Mouse (Mus musculus) embryonic facial prominence, embryonic 11.5 days (tissue): ENCODE measurements around the gene Olfr533. TPM values are rescaled to one million over a fixed set of nuclear protein-coding genes. Genes with fewer than 3 reads are reported as not detected.
"Not testable (repeated sequence)": the region's sequence is repeated elsewhere in the genome, so short reads cannot be mapped to it uniquely, and the experiment has no call there.

Experiments
- ATAC-seq: fragments of 200-750 bp; cut with Nextera tagmentation; replicated peaks from 2 replicates; pipeline ENCODE4 v1.8.0; 2017; ENCODE audit warnings: low read depth; ENCODE audit not compliant: insufficient number of reproducible peaks, low FRiP score, low TSS enrichment
- DNase-seq: peaks from one replicate; pipeline ENCODE4 v3.0.0-alpha.2; 2015; ENCODE audit warnings: low spot score
- H3K27ac ChIP-seq: fragments of 300-500 bp; sonication (generic); replicated peaks from 2 replicates; pipeline ENCODE4 v1.5.1; 2014; ENCODE audit warnings: mild to moderate bottlenecking, low read depth, low read length, control low read depth
- H3K27me3 ChIP-seq: fragments of 300-500 bp; sonication (generic); 2 replicates; pipeline ENCODE4 v1.6.1; 2014; ENCODE audit warnings: mild to moderate bottlenecking, low read length, moderate library complexity, mixed read lengths; ENCODE audit not compliant: control insufficient read depth, insufficient read depth
- H3K36me3 ChIP-seq: fragments of 300-500 bp; sonication (generic); replicated peaks from 2 replicates; pipeline ENCODE4 v1.6.1; 2014; ENCODE audit warnings: low read depth, mild to moderate bottlenecking, low read length, moderate library complexity, mixed read lengths; ENCODE audit not compliant: control insufficient read depth, insufficient read depth
- H3K4me1 ChIP-seq: fragments of 300-500 bp; sonication (generic); 2 replicates; pipeline ENCODE4 v1.6.1; 2014; ENCODE audit warnings: low read length, mixed read lengths; ENCODE audit not compliant: control insufficient read depth, insufficient read depth
- H3K4me2 ChIP-seq: fragments of 300-500 bp; sonication (generic); 2 replicates; pipeline ENCODE4 v1.6.1; 2014; ENCODE audit warnings: low read depth, mild to moderate bottlenecking, control low read depth, low read length, moderate library complexity
- H3K4me3 ChIP-seq: fragments of 300-500 bp; sonication (generic); 2 replicates; pipeline ENCODE4 v1.5.1; 2014; ENCODE audit warnings: low read depth, low read length, control low read depth
- H3K9ac ChIP-seq: fragments of 300-500 bp; sonication (generic); replicated peaks from 2 replicates; pipeline ENCODE4 v1.6.1; 2014; ENCODE audit warnings: mild to moderate bottlenecking, control low read depth, low read length
- H3K9me3 ChIP-seq: fragments of 300-500 bp; sonication (generic); replicated peaks from 2 replicates; pipeline ENCODE4 v1.6.1; 2016; ENCODE audit warnings: mild to moderate bottlenecking, low read length, inconsistent platforms, mixed read lengths; ENCODE audit not compliant: control insufficient read depth
- WGBS: fragments of 180-500 bp; shearing (Covaris S2); extraction: QIAGEN DNeasy Blood & Tissue Kit; methylation state at CpG from one replicate; pipeline ENCODE4 v1.1.7; 2014; 5-methylcytosine and 5-hydroxymethylcytosine counted together
- polyA plus RNA-seq: library from polyadenylated mRNA; unstranded; fragments of >200 nt; fragmentation: Nextera tagmentation; extraction: Ambion mirVana; gene quantifications from 2 replicates; pipeline ENCODE4 v1.2.1, GENCODE M21; 2014

Olfr533 gene
- polyA plus RNA-seq, 1 experiment from 2014 or later = not detected

DNA sequence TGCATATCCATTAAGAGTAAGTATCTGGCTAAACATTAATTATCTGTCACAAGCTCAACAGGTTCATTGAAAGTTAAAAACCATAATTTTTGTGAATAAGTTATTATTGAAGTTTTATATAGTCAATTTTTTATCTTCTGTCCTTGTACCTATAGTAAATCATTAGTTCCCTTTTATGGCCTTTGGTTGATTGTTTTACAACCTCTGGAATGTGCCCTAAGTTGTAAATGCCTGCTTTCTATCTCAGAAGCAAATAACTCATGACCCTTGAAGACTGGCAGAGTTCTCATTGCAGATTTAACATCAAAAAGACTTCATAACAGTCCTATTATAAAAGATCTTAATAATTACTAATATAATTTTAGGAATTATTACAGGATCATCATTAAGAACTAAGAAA lies 31.5 kb downstream of the Olfr533 start:
- no peak overlapping the region for H3K27ac ChIP-seq
- no peak overlapping the region for H3K9ac ChIP-seq
- H3K4me2 ChIP-seq = no peak overlapping the region
- no peaks in the 10 kb centered on the region for H3K9me3 ChIP-seq
- no peak overlapping the region for H3K4me3 ChIP-seq
- no peaks in the 10 kb centered on the region for H3K27me3 ChIP-seq
- ATAC-seq (no peak), DNase-seq (no peak)
- H3K4me1 ChIP-seq = no peaks in the 10 kb centered on the region
- H3K36me3 ChIP-seq = no peaks in the 10 kb centered on the region

DNA sequence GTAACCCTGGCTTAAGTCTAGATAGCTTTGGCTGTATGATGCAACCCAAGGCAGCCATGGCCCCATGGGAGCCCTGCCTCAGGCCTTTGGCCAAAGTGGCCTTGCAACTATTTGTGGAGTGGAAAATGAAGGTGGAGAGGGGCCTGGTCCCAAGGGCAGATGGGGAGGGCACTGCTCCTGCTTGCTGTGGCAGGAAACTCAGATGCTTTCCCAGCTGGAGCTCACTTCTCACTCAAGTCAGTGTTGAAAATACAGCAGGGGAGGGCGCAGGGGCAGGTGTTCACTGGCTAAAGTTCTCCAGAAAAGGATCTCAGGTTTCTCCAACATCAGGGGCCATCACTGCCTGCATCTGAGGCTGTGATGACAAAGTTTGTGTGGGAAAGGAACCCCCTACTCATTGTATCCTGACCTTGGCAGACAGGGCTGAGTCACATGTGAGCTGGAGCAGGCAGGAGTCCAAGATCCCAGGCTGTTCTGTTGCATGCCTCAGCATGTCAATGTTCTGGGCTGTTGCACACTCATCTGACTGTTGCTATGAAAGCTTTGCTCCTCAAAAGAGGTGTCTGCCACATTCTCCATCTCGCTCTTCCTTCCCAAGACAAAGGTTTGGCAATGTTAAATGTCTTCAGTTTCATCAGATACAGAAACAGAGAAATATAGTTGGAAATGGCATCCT lies 44.3 kb downstream of the Olfr533 start, which contains the start of gene Olfr536:
TSS of gene Olfr536 (minus strand) at position 51 of the 676 bp plus-strand sequence.
- DNase-seq, H3K4me1 ChIP-seq, H3K9me3 ChIP-seq, H3K27ac ChIP-seq, H3K9ac ChIP-seq, H3K4me2 ChIP-seq, H3K4me3 ChIP-seq, H3K27me3 ChIP-seq, ATAC-seq, H3K36me3 ChIP-seq: not testable (repeated sequence)
- 67% methylated on average over 1 of the region's 2 CpGs for WGBS

Other genes starting within 250 kb of the Olfr533 start
- gene Cd163l1, start 245.1 kb upstream of the Olfr533 start, polyA plus RNA-seq = not detected in 2 replicates
- gene 5830411N06Rik, start 216.1 kb upstream of the Olfr533 start, polyA plus RNA-seq = not detected in 2 replicates
- not detected in 2 replicates for gene Olfr525, start 142.5 kb upstream of the Olfr533 start, polyA plus RNA-seq
- gene Olfr527, start 129.4 kb upstream of the Olfr533 start, polyA plus RNA-seq = not detected in 2 replicates
- gene Olfr60, start 101.7 kb upstream of the Olfr533 start, polyA plus RNA-seq = not detected in 2 replicates
- 0.11 TPM in 1 of 2 replicates, not detected in the other for gene Olfr530, start 87.0 kb upstream of the Olfr533 start, polyA plus RNA-seq
- not detected in 2 replicates for gene Olfr531, start 60.5 kb upstream of the Olfr533 start, polyA plus RNA-seq
- gene Olfr532, start 41.7 kb upstream of the Olfr533 start, polyA plus RNA-seq = not detected in 2 replicates
- not detected in 2 replicates for gene Olfr535, start 20.8 kb downstream of the Olfr533 start, polyA plus RNA-seq
- 0.13 TPM in 1 of 2 replicates, not detected in the other for gene Olfr536, start 44.0 kb downstream of the Olfr533 start, polyA plus RNA-seq
- gene Olfr538, start 104.5 kb downstream of the Olfr533 start, polyA plus RNA-seq = not detected in 2 replicates
- not detected in 2 replicates for gene Olfr46, start 137.9 kb downstream of the Olfr533 start, polyA plus RNA-seq
- gene Olfr61, start 165.6 kb downstream of the Olfr533 start, polyA plus RNA-seq = not detected in 2 replicates
- gene Olfr53, start 183.1 kb downstream of the Olfr533 start, polyA plus RNA-seq = not detected in 2 replicates
- gene Olfr539, start 196.6 kb downstream of the Olfr533 start, polyA plus RNA-seq = not detected in 2 replicates
- not detected in 2 replicates for gene Olfr45, start 218.6 kb downstream of the Olfr533 start, polyA plus RNA-seq
- not detected in 2 replicates for gene Olfr541, start 233.9 kb downstream of the Olfr533 start, polyA plus RNA-seq